Mouse (Mus musculus) layer of hippocampus, postnatal 14 days (tissue): ENCODE measurements around the gene Pcbp4. TPM values are rescaled to one million over a fixed set of nuclear protein-coding genes. Genes with fewer than 3 reads are reported as not detected.

Experiments used
- DNase-seq, 2 experiments: peaks; one replicate each; pipeline ENCODE4 v3.0.0; 2021 to 2022; ENCODE audit warnings: low spot score in 2 of 2, mixed read lengths in 1 of 2
- total RNA-seq, 2 experiments: library from RNA; stranded (reverse); gene quantifications; 2 replicates each; pipeline ENCODE4 v1.2.3; 2021

Gene Pcbp4
- total RNA-seq, 2 experiments from 2014 or later = 181 to 195 TPM

DNA sequence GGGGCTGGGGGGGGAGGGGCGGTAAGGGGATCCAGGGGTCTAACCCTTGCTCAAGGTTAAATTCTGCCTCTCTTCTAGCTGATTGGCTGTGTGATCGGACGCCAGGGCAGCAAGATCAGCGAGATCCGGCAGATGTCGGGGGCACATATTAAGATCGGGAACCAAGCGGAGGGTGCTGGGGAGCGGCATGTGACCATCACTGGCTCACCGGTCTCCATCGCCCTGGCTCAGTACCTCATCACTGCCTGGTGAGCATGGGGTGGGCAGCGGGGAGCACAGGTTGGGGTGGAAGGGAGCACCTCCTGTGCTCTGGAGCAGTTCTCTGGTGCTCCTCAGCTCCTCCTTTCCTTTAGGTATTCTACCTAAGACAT, 9.3 kb downstream of the Pcbp4 start:
- DNase-seq = no peak

DNA sequence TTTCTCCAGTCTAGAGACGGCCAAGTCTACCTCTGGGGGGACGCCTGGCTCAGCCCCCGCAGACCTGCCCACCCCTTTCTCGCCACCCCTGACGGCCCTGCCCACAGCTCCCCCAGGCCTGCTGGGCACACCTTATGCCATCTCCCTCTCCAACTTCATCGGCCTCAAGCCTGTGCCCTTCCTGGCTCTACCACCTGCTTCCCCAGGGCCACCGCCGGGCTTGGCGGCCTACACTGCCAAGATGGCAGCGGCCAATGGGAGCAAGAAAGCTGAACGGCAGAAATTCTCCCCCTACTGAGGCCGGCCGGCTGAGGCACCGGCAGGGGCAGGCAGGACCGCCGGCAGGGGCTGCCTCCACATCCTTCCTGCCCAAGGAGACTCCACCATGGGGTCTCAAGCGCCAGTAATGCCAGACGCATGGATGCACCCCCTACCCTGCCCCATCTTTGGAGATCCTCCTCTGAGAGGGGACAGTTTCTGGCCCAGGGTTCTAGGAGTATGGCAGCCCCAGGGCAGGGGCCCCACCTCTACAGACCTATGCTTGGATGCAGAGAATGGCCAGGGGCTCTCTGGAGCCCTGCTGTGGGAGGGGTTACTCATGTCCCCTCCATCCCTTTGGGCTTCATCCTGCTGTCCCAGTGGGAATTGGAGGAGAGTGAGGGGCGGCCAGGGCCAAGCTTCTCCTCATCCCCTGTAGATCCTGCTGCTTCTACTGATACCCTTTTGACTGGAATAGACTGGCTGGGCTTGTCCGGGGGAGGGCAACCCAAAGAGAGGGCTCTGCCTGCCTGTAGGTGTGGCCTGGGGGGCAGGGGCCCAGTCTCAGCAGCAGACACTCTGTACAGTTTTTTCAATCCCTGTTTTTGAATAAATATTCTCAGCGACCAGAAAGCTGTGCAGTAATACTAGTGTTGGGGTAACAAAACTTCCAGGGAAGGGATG, 10.3 kb downstream of the Pcbp4 start:
- no peak for DNase-seq

DNA sequence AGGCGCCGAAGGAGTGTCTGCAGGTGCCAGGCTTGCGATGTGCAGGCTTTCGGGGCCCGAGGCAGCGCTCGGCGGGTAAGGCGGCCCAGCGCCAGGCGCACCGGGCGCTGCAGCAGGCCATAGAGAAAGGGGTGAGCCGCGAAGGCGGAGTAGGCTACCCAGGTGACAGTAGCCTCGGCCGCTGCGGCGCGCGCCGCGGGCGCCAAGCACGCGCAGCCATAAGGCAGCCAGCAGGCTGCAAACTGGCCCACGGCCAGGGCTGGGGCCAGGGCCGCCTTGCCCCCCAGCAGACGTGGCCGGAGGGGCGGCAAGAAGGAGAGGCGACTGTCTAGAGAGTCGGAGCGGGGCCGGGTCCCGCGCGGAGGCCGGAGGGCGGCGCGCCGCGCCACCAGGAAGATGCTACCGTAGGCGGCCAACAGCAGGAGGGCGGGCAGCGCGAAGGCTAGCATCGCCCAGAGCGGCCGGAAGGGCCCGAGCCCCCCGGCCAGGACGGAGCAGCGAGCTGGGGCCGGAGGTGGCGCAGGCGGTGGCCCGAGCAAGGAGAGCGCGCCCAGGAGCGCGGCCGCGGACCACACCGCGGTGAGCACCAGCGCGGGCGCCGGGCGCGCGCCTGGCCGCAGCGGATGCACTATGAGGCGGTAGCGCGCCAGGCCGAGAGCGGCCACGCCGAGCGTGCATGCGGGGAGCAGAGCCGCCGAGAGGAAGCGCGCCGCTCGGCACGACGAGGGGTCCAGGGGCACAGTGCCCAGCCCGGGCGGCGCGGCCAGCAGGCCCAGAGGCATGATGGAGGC, 11.9 kb downstream of the Pcbp4 start:
- DNase-seq = peak; percentile 73 to 81

DNA sequence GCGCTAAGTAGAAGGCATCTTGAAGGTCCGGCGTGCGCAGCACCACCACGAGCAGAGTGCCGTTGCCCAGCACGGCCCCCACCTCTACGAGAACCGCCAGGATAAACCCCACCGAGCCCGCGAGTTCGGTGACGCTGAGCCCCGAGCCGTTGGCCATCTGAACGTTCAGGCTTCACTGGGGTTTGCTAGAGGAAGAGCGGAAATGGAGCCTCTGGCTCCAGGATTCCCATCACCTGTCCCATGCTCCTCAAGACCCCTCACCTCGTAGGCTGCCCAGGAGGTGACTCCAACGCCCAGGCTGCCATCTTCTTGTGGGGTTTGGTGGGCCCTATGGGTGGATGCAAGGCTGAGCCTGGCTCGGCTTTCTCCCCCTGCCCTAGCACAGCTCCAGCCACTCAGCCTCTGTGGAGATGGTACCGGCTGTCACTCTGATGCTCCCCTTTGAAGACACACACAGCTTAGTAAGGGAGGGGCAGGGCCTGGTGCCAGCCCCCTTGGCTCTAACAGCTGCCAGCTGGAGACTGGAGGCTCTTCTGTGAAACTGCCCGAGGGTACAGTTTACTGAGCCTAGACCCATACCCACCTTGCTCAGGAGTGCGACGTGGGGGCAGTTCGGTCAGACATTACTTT, 12.6 kb downstream of the Pcbp4 start, which contains the start of gene Gpr62:
Gene Gpr62 (minus strand): TSS at position 368 of the 630 bp plus-strand sequence.
- no peak for DNase-seq

DNA sequence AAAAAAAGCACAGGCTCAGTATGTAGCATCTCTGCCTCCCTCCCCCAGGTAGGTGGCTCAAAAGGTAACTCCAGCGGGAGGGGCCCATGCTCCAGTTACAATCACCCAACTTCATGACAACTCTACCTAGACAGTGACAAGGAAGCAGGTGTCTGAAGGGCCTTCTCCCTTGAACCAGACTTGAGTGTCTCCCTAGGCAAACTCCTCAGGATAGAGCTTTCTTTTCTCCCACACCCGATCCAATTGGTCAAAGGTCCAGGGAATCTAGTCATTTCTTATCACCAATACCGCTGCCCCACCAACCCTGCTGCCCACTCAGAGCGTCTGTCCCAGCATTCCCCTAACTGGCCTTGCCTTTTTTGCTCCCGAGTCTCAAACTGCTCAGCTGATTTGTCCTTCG, 13.6 kb downstream of the Pcbp4 start:
- no peak for DNase-seq

DNA sequence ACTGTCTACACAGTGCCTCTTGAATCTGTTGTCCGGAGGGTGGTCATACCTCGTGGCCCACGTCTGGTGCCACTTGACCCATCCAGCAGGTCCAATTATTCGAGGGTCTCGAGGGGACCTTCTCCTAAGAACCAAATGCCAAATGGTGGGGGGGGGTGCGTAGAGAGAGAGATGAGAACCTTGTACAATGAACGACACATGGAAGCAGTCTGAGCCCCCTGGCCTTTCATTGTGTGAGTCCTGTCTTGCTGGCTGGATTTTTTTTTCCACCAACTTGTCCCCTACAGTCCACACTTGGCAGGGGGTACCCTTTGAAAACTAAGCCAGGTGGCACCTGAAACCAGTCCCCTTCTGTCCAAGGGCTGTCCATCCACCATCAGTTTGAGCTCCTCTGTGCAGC, 14.7 kb downstream of the Pcbp4 start:
- DNase-seq = no peak

DNA sequence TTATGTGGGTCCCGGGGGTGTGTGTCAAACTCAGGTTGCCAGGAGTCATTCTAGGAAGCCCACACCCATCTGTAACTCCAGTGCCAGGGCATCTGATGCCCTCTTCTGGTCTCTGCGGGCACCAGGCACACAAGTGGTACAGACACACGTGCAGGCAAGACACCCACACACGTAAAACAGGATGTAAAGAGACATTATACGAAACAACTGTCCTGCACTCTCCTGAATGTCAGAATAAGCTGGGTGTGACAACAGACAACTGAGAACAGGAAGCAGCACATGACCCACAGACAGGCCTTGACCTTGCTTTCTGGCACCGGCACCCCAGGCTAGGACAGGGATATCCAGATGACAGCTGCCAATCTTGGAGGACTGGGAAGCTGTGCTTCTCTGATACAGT, 16.2 kb downstream of the Pcbp4 start:
- DNase-seq = no peak

DNA sequence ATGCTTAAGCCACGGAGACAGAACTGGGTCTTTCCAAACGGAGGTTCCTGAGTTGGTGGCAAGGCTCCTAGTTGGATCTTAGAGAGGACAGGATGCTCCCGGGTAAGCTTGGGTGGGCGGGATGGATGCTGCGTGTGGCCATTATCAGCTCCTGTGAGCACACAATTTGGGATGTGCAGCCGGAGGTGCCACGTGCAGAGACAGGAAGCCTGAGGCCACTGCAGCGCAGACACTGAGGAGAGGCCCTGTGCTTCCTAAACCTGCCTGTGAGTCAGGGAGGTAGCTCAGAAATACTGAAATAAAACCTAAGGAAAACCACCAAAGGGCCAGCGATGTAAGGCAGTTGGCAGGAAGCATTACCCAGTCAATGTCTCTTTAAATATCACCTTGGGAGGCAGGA, 16.7 kb downstream of the Pcbp4 start:
- no peak for DNase-seq

DNA sequence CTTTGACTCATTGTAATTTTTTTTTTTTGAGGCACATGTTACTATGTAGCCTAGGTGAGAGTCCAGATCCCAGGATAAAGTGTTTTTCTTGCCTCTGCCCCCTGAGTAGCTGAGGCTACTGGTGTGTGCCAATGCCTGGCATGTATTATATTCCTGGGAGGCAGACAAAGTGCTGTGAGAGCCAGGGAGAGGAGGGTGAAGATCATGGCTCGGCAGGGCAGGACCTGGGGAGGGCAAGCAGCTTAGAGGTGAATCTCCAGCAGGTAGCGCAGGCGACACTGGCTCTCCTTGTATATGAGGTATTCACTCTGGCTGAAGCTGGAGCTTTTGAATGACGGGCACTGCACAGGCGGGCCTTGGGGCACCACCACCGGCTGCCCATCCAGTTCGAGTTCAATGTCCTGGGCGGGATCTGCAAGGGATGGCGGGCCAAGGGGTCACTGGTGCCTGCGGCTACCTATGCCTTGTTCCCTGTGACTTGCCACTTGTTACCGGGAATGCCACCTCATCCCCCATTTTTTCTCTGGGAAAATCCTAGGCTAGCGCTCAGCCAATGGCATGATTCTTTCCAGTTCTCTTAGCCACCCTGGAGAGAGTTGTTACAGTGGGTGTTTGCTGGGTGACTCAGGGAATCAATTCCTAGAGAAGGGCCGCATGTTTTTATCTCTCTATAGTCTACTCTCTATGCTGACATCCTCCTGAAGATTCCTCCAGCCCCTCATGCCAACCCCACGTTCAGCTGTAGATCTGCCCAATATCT, 18.1 kb downstream of the Pcbp4 start:
- no peak for DNase-seq

DNA sequence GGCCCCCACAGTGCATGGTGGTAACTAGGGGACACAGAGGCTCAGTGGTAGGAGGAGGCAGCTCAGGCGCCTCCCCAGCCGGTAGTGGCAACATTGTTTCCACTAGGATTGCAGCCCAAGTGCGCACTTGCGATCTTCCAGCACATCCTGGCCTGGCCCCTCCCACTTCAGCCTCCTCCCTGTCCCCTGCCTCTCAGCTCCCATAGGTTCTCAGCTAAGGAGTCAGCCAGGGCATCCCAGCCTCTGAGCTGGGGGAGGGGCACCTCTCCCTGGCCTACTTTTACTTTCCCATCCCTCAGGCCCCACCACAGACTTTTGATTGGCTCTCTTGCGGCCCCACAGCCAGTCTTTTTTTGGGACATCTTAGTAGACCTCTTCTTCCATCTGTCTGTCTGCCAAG, 18.8 kb downstream of the Pcbp4 start:
- DNase-seq = no peak

DNA sequence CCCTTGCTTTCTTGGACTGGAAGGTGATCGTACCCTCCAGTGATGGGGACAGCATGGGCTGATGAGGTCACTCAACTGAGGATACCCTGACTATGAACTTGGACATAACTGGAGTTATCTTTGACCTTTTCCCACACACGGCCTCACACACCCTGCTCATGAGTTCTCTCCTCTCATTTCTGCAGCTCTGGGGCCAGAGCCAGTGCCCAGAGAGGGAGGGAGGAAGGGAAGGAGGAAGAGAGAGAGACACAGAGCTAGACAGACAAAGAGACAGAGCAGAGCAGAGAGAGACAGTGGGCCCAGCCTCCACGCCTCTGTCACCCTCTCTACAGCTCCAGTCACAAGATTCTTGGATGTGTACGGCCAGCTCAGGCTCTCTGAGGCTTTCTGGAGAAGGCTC, 19.2 kb downstream of the Pcbp4 start:
- no peak for DNase-seq

DNA sequence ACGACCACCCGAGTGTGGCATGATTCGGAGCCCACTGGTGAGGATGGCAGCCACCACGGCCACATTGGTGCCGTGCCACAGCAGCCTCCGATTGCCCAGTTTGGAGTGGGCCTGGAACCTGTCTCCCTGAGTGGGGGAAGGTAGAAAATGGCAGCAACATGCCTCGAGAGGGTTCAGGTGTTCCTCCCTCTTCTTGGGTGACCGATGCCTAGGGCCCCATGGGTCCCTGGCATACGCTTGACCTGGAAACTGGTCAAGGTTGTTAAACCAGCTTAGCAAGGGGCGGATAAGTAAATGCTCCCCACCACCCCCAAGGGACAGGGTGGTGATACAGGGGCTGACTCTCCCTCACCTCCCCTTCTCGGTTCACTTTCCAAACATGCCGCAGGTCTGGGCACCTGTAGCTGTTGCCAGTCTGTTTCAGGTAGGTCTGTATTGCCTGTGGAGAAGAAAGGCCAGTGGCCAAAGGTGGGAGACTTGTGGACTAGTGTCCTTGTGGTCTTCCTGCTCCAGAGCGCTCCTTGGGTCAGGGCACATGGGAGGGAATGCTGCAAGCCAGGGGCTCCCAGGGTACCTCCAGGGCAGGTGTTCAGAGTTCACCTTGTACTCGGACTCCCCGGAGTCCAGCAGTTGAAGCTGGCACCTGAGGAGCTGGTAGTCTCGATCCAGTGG, 20.1 kb downstream of the Pcbp4 start:
- no peak for DNase-seq

DNA sequence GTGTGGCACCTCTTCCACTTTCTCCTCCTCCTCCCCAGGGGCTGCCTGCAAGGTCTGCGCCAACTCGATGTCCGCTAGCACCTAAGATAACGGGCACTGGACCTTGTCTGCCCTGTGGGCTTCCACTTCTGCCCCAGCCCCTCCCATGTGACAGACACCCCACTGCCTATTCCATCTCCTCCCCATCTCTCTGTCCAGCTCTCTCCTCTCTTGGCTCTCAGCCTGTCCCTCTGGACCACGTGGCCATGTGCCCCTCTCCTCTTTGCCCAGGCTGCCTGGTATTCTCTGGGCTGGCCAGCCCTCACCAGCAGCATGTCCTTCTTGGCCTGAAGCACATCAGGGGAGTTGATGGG, 20.6 kb downstream of the Pcbp4 start:
- no peak for DNase-seq

DNA sequence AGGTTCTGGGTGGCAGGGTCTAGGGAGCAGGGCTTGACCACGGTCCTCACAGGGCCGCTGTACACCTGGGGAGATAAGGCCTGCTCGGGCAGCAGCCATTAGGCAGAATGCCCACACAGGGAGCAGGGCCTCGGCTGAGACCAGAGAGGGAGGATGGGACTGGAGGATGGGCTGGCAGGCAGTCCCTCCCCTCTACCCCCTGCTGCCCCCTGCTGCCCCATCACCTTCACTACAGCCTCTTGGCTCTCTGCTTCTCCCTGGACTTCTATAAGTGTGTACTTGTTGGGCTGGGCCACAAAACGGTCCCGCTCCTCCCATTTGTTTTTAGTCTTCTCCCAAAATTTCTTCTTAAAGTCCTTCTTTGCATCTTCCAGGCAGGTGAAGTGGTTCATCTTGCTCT, 21.4 kb downstream of the Pcbp4 start:
- no peak for DNase-seq

DNA sequence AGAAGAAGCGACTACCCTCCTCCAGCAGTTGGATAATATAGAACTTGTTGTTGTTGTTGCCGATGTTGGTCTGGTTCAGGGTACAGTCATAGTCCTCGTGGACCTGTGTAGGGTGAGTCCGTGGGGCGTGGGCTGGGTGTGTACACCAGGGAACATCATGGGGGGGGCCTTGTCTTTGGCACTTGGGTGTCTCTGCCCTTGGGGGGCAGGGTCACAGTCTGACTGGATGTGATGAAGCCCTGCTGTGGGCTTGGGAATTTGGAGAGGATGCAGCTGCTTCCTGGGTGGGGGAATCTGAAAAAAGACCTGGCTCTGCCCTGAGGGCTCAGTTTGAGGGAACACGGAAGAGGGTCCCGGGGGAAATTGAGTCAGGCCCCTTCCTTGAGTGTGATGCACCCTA, 22.0 kb downstream of the Pcbp4 start:
- no peak for DNase-seq

DNA sequence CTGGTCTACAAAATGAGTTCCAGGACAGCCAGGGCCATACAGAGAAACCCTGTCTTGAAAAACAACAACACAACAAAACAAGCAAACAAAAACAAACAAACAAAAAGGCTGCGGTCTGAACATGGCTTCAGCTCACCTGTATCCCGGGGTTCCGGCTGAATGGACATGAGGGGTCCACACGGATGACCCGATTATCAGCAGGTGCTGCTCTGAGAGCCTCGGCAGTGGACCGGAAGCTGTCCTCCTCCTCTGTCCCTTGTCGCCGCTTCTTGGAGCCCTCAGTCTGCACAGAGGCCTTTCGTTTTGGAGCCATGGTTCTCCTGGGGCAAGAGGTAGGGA, 22.5 kb downstream of the Pcbp4 start, which contains the start of gene Rrp9:
Gene Rrp9 (plus strand): TSS at position 301 of the 339 bp plus-strand sequence.
- no peak for DNase-seq

DNA sequence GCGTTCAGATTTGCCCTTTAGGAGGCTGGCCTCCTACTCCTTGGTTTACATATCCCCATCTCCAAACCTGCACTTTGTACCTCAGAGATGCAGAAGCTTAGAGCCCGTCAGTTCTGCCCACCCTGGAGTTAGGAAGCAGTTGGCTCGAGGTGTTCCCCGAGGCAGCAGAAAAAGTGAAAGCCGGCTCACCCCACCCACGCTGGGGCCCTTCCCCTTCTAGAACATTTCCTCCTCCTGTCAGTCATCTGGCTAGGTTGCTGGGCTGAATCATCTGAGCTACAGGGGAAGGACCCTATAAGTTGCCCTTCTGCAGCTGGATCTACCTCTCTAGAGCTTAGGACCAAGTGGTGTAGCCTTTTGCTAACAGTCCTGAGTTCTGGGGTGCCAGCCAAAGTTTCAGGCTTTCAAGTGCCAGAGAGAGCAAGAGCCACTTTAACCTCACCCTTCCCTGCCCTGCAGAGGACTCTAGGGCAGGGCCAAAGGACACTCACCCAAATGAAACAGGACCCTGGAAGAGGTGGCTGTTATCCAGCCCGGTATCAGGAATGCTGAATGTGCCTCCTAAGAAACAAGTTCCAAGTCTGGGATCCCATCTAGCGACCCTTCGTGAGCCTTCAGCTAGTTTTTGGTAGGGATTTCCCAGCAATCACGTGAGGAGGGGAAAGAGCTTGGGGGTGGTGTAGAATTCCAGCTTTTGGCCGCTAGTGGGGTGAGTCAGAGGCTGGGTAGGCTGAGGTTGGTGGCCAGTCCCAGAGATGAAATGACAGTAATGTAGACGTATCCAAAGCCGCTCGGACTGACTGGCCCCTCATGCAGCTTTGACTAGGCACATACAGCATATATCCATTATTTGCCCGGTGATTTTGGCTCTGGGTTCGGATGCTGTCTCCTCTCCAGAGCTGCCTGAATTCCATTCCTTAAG, 23.2 kb downstream of the Pcbp4 start:
- no peak for DNase-seq

DNA sequence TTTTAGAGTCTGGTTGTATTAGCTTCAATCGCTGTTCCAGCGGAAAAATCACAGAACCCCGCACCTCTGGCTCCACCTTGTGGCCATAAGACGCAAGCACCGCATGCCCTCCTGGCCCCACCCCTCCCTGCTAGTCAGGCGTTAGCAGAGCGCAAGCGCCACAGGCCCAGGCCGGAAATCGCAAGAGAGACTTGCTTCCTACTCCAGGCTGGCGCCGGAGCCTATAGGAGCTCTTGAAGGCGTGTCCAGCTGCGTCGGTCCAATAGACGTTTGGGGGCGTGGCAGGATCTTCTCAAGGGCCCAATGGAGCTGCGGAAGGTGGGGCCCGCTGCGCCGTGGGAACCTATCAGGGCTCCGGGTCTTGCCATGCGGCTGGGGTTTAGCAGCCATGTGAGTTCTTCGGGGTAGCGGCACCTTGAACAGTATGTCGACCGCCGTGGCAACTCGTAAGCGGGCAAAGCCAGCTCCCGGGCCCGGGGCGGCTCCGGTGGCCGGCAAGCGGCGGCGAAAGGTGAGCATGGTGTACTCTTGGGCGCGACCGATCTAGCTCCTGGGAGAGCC, 23.9 kb downstream of the Pcbp4 start, which contains the start of gene Parp3:
Gene Parp3 (minus strand): TSS at position 26 of the 561 bp plus-strand sequence.
- peak; percentile 99 to 100 for DNase-seq

DNA sequence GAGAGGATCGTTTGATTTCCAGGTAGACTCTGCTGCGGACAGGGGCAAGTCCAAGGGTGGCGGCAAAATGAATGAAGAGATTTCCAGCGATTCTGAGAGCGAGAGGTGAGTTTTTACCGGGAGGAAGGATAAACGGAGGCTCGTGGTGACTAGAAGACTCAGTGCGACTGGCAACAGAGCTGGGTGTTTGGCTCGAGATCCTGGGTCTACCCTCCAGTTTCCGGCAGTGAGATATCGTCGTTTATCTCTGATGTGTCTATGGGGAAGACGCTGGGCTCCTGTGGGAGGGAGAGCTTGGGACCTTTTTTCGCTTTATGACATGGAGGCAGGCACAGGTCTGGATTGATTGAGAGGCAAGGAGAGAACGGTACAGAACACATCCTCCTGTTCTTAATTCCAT, 24.6 kb downstream of the Pcbp4 start:
- DNase-seq = no peak
